Comparison of ENCODE assay signal across 23 mouse cellular contexts in genomic region chr8:34684683-34685082, GRCm38 (mm10).
DNase-seq lines count a peak whose midpoint lies in the region; ATAC-seq lines count a peak whose summit lies in the region.
"Had no signal": no experiment of that assay in that cellular context is flagged by ENCODE, and none has a peak within 500 bp of the region (broad histone marks: within the 10 kb centered on the region; RNA-seq: fewer than 3 reads in every experiment).

No protein-coding gene starts in this region.

- H3K9me3 ChIP-seq in forebrain, embryonic 14.5 days (replicated peaks; ENCODE audit: control insufficient read depth, low read length): no peaks in the 10 kb centered on the region
- no peaks in the 10 kb centered on the region for H3K9me3 ChIP-seq in forebrain, embryonic 12.5 days
- H3K9me3 ChIP-seq: heart, embryonic 12.5 days; hindbrain, embryonic 12.5 days; midbrain, embryonic 12.5 days had no signal

- peak; percentile 63 for DNase-seq in forebrain, embryonic 14.5 days (ENCODE audit: low spot score)
- peak; percentile 24 to 53 for DNase-seq in left cerebral cortex, adult 18-20 months (ENCODE audit: low spot score in 2 of 2)
- no peak for DNase-seq in left cerebral cortex, postnatal 14 days (ENCODE audit: low spot score in 2 of 2)
- peak; percentile 48 to 50 for DNase-seq in right cerebral cortex, adult 2 months (ENCODE audit: low spot score in 2 of 2)
- no peak for DNase-seq in right cerebral cortex, postnatal 10 days (ENCODE audit: low spot score in 2 of 2)
- DNase-seq in ovary, adult 18-20 months (ENCODE audit: low spot score): no peak
- DNase-seq: adrenal gland, postnatal 25 days; cerebellum, adult 8-10 months; gastrocnemius, postnatal 10 days; heart, postnatal 14 days; kidney, adult 8-10 months; kidney, postnatal 25 days; liver; spleen, adult 18-20 months; thymus, postnatal 36 days had no signal

- ATAC-seq in forebrain, embryonic 14.5 days: peak; percentile 42; the same call in 1 of the 2 replicates
- ATAC-seq in forebrain, embryonic 12.5 days (ENCODE audit: low FRiP score): no peak
- ATAC-seq: activated CD4-positive, CD25-positive, alpha-beta regulatory T cell, adult 4 months; lung, postnatal 0 days had no signal

- H3K4me3 ChIP-seq in forebrain, embryonic 14.5 days (ENCODE audit: low read depth, low read length): no peak overlapping the region
- no peak overlapping the region for H3K4me3 ChIP-seq in forebrain, embryonic 12.5 days (replicated peaks)
- H3K4me3 ChIP-seq: heart, embryonic 12.5 days; hindbrain, embryonic 12.5 days; midbrain, embryonic 12.5 days; myocyte had no signal

- H3K4me1 ChIP-seq in forebrain, embryonic 14.5 days (ENCODE audit: control insufficient read depth, insufficient read depth, low read length): peaks cover 18% of the 10 kb centered on the region; the same call in 1 of the 2 replicates
- peaks cover 27% of the 10 kb centered on the region for H3K4me1 ChIP-seq in forebrain, embryonic 12.5 days

- H3K9ac ChIP-seq in forebrain, embryonic 14.5 days (ENCODE audit: low read length): no peak overlapping the region
- H3K9ac ChIP-seq in forebrain, embryonic 12.5 days: no peak overlapping the region
- H3K9ac ChIP-seq: heart, embryonic 12.5 days; hindbrain, embryonic 12.5 days; midbrain, embryonic 12.5 days had no signal

- intact Hi-C loops in left cerebral cortex, postnatal 14 days (cut with DNase I): loop anchor here (10.0 kb wide), 1 partner anchor 470 kb away; no protein-coding TSS in a partner anchor

- H3K27me3 ChIP-seq in forebrain, embryonic 14.5 days (replicated peaks; ENCODE audit: control insufficient read depth, insufficient read depth, low read length): no peaks in the 10 kb centered on the region
- H3K27me3 ChIP-seq in forebrain, embryonic 12.5 days: peaks cover 12% of the 10 kb centered on the region

- WGBS in forebrain, embryonic 14.5 days: 53% methylated on average over 7 of the region's 7 CpGs
- WGBS in forebrain, embryonic 12.5 days: 68% methylated on average over 7 of the region's 7 CpGs

- H3K4me2 ChIP-seq in forebrain, embryonic 14.5 days (ENCODE audit: low read length): no peak overlapping the region
- no peak overlapping the region for H3K4me2 ChIP-seq in forebrain, embryonic 12.5 days
- H3K4me2 ChIP-seq: heart, embryonic 12.5 days; hindbrain, embryonic 12.5 days; midbrain, embryonic 12.5 days had no signal

- H3K36me3 ChIP-seq in forebrain, embryonic 14.5 days (ENCODE audit: control insufficient read depth, insufficient read depth, low read length): no peaks in the 10 kb centered on the region
- H3K36me3 ChIP-seq in forebrain, embryonic 12.5 days (replicated peaks): no peaks in the 10 kb centered on the region
- H3K36me3 ChIP-seq: G1E; heart, embryonic 12.5 days; hindbrain, embryonic 12.5 days; midbrain, embryonic 12.5 days had no signal

- H3K27ac ChIP-seq in forebrain, embryonic 14.5 days (ENCODE audit: low read depth, low read length): peak overlapping the region; percentile 70
- no peak overlapping the region for H3K27ac ChIP-seq in forebrain, embryonic 12.5 days
- H3K27ac ChIP-seq: hindbrain, embryonic 12.5 days; midbrain, embryonic 12.5 days had no signal

Comparison
In these comparisons a context has a peak if more than half of its experiments do, and no peak if none do; other contexts are left out.
1. DNase-seq: peak in forebrain, embryonic 14.5 days (single experiment), left cerebral cortex, adult 18-20 months (2 of 2) and right cerebral cortex, adult 2 months (2 of 2); none in left cerebral cortex, postnatal 14 days (0 of 2), right cerebral cortex, postnatal 10 days (0 of 2) and ovary, adult 18-20 months (single experiment).